Mouse (Mus musculus): ENCODE measurements around the gene Tekt3.
A peak's percentile ranks its signal among the peaks of the same experiment; 100 is the strongest.

Gene Tekt3

DNA sequence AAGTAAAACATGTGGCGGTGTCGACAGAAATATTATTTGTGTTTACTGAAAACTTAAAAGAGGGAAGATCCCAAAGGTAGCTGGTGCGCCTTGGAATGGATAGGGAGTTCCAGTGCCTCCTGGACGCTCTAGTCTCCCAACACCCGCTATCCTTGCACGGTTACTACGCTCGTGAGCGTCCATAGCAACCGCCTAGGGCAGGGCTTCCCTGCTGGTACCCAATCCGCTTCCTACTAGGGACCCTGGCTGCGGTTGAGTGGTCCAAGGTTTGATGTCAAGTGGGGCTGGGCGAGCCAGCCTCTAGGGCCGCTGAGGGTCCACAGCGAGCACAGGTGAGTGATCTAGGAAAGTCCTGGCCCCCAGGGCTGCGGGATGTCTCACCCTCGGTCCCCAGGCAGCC is at the start of gene Tekt3:
Gene Tekt3 (plus strand): TSS at position 209 of the 400 bp plus-strand sequence.
- DNase-seq (ENCODE audit: low read depth, low spot score), result peak; percentile 61

DNA sequence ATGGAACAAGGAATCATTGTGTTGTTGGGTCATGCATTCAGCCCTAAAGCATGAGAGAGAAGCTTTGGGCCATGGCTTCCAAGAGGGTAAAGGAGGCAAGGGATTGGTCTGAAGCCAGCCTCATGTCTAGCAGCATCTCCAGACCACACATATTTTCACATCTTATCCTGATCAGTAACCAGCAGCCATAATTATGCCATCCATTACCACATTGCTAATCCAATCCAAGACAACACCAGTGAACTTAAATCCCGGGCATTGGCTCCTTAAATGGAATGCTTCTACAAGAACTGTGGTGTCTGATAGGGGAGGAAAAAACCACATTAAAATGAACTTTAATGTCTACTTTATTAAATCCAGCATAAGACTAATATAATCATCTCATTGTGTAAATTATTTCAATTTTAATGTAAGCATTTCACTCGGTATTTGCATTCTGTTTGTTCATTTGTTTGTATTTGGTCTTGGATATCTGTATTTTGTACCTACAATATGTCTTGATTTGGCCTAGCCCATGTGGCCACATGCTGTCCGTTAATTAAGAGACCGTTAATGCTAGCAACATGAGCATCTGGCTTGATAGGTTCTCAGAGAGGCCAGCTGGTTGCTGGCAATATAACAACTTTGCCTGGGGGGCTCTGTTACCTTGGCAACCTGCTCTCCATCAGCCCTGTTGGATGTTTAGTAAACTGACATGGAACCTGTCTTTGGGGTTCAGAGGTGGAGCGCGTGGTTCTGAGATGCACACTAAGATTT is 43.9 kb upstream of the Tekt3 start:
- DNase-seq (ENCODE audit: low read depth, low spot score), result peak; percentile 75

DNA sequence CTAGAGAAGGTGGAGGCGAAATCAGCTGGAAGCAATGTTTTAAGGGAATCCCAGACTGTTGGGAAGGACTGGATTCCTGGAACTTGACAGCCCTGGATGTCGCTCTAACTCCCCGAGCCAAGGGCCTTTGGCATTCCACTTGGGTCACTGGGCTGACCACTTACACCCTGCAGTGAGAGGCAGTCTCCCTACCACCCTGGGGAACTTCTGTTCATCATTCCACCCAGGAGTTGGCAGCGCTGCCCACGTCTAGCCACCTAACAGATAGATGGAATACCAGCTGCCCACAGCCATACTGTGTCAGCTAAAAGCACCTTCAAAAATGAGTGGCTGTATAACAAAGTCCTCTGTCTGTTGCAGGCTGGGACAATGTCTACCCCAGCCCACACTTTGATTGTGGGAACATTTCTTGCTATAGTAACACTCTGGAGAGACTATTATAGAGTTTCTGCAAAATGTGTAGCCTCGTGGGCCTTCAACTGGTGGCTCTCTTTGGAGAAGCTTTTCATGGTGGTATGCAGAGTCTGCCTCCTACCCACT is 43.3 kb upstream of the Tekt3 start:
- DNase-seq (ENCODE audit: low read depth, low spot score), result no peak

DNA sequence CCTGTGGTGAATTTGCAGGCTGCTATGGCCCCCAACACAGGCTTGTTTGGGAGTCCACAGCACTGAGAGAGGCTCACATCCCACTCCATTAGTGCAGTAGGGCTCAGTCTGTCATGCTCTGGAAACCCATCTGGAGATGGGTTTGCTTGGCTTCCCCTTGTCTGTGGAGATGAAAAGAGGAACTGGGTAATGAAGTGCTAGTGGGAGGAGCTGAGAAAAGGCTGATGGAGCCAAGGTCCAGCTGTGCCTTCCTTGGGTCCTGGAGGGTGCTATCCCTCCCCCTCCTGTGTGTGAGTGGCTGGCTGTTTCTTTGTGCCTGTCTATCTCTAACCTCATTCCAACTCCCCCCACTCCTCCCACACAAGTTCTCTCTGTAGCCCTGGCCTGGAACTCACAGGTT is 40.8 kb upstream of the Tekt3 start:
- DNase-seq (ENCODE audit: low read depth, low spot score), result no peak

DNA sequence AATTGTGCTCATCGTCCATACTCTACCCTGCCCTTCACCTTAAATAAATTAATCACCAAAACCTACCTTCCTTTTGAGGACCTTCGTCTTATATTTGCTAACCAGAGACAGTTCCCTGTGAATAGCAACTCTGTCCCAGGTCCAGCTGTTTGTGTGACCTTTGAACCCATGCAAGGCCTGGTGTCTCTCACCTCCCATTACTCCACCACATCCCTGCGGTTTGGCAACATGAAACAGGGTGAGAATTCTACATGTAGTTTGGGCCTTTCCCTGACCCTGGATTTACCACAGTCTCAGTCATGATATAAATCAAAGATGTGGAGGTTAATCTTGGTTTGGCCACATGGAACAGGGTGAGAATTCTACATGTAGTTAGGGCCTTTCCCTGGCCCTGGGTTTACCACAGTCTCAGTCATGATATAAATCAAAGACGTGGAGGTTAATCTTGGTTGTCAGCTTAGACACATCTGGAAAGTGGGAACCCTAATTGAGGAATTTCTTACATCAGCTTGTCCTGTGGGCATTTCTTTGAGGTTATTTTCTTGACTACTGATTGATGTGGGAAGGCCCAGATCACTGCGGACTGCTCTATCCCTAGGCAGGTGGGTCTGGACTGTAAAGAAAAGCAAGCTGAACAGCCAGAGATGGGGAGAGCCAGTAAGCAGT is 40.2 kb upstream of the Tekt3 start:
- DNase-seq (ENCODE audit: low read depth, low spot score), result peak; percentile 42

DNA sequence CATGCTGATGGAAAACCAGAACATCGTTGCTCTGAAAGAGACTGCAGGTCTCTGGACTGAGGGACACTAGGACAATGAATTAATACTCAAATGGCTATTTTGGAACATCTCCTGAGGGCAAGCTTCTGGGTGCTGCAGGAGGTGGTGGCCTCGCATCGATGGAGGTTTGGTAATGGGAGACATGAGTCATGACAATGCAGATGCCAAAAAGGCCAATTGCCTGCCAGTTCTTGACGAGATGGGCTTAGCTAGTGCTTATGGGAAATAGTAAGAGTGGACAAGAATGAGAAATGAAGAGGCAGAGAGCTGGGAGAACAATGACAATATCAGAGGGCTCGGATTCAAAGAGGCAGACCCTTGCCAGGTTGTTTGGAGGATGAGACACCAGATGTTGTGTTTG is 38.0 kb upstream of the Tekt3 start:
- no peak for DNase-seq (ENCODE audit: low read depth, low spot score)

DNA sequence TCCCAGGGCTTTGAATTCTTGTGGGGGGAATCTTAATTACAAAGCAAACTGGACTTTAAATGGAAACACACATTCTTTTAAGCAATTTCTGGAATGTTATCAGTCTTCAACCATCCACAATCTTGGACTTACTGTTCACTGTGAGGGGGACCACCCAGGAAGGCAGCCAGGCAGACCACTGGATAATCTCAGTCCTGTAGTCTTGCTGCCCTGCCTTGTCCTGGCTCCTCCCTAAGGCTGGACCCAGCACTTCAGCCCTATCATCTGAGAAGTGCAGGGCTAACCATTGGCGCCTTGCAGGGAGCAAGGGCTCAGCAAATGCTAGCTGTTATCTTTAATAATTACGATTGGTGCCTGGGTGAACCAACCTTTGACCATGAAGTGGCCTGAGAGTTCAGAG is 37.3 kb upstream of the Tekt3 start:
- DNase-seq (ENCODE audit: low read depth, low spot score), result no peak

DNA sequence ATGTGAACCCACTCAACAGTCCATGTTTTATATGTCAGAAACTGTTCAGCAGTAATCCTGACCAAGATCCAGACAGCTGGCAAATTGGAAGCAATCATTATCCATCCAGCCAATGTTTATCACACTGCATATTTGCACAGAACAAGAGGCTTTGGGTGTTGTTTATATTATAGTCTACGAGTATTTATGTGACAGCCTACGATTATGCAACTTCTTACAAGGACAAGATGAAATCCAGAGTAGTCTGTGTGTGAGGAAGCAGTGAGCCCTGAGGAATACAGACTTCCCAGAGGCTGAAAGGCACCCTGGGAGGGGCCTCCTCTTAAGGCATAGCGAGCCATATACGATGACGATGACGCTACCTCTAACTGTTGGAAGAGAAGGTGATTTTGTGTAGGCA is 36.0 kb upstream of the Tekt3 start:
- DNase-seq (ENCODE audit: low read depth, low spot score), result no peak

DNA sequence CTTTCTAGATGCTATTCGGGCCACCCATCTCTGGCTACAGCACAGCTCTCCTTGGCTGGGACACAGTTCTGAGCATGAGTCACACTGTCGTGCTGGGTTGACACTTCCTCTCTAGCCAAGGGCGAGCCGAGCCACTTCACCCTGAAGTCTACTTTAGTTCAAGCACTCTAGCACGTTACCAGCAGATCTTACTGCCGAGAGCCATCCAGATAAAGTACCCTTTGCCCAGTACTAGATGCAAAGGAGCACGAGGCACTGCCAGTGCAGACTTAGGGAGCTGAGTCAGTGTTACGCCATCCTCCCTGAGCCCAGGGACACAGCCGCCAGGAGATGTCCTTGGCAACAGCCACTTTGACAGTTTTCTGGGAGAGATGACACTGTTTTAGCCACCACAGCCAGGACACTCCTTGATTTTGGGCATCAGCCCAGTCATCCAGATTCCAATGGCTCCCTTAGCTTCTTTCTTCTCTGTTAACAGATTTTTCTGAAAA is 34.8 kb upstream of the Tekt3 start:
- DNase-seq (ENCODE audit: low read depth, low spot score), result no peak

DNA sequence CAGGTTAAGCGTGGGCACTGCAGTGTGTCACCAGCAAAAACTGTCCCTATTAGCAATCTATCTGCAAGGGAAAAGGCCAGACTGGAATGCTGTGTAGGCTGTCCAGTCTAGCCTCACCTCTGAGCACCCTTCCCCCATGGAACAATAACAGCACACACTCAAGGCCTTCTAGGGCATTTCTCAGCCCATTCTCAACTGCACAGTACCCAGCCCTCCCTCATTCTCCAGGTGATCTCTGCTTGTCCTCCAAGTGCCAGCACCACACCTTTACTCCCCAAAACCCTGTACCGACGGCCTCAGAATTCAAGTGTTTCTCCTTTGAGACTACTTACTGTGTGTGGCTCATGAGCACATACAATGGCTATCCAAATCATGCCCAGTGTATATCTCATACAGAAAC is 33.3 kb upstream of the Tekt3 start:
- no peak for DNase-seq (ENCODE audit: low read depth, low spot score)

DNA sequence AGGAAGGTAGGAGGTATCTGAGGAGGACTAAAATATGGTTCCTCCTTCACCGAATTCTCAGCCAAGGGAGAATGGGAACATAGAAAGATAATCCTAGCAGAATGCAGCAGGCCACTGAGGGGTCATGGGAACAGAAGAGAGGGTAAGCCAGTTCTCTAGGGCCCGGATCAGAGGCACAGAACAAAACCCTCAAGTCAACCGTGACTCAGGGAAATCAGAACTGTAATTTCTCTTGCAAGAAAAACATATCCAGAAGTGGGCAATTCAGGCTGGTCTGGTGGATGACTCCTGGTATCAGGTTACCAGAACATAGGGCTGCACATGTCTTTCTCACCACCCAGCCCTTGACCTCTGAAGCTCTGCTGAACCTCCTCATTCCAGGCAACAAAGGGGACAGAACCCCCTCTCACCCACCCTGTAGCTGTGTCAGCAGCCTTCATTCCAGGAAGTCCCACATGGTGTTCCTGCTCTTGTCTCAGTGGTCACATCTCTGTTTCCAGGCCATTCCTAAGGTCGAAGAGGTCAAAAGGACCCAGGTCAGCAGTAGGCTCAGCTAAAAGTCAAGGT is 32.2 kb upstream of the Tekt3 start:
- DNase-seq (ENCODE audit: low read depth, low spot score), result no peak

DNA sequence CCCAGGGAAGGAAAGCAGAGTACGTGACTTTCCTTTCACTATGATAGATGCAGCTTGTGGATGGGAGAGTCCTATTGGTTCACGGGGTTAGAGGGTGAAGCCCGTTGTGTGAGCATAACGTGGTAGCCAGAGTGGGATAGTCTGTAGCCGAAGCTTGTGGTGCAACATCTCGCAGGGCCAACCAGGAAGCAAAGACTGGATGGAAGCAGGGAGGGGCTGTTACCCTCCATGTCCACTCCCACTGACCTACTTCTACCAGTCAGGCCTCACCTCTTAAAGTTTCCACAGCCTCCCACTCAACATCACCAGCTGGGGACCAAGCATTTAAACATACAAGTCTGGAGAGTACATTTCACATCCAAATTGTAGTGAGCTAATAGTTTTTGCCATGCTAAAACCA is 31.7 kb upstream of the Tekt3 start:
- DNase-seq (ENCODE audit: low read depth, low spot score), result no peak

DNA sequence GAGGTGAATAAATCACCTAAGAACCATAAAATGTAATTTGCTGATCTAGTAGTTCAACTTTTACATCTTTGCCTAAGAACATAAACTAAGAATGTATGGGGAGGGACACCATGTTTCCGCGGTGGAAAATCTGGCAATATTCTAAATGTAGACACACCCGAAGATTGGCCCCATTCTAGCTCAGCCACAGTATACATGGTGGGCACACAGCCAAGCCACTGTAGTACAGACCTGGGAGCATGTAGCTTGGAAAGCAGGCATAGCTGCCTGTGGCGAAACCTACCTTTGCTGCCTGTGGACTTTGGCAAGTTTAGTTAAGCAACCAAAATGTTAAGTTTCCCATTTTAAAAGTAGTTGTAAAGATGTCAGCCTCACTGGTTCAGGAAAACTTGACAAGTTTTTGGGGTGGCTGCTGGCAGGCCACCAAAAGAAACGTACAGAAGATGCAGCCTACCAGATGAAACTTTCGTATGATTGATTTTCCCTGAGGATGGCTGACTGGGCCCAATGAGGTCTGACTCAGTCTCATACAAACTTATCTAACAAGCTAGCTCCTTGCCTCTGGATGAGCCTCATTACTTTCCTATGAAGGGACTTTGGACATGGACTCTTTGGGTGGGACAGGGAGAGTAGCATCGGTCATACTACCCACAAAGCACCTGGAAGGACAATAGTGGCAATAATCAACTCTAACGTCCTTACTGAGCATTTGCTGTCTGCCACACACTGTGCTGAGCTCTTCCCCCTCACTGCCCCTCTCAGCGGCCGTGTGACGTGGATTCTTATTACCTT is 25.8 kb upstream of the Tekt3 start:
- DNase-seq (ENCODE audit: low read depth, low spot score), result no peak

DNA sequence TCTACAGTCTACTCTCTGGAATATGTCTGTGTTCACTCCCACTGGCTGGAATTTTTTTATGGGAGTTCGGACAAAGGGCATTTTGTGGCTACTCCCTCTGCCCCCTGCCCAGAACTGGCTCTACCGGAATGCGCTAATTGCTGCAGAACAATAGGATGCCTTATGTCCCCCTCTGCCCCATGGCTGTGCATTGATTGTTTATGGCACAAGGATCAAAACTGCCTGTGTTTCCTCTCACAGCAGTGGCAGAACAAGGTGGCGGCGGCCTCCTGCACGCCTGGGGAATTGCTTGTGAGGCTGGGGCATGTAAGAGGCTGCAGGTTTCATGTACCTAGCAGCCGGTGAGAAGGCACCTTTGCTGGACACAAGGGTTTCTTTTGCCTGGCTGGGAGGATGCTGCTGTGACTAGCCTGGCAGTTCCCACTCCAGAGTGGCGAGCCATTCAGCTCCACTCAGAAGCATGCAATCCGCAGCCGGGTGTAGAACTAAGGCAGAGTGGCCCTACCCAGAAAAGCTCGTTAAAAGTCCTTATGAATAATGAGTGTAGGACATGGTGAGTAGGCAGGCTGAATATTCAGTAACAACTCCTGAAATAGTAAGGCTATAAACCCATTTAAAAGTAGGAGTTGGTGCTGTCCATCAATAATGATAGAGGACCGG is 21.3 kb upstream of the Tekt3 start:
- DNase-seq (ENCODE audit: low read depth, low spot score), result peak; percentile 63

DNA sequence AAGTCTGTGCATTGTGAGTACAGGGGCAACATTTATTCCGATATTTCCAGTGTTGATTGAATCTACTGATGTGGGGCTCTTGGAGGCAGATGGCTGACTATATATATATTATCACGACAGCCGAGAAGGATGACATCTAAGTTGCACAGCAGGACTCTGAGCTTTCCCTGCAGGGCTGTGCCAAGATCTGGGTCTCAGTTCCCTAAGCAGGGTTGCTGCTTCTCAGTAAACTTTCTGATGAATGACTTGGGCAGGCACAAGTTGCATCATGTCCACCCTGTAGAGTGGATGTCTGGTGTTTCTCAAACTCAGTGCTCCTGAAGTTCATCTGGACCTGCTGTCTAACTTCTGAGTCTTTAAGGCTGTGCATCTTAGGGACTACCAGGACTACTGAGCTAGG is 15.7 kb upstream of the Tekt3 start:
- DNase-seq (ENCODE audit: low read depth, low spot score), result no peak

DNA sequence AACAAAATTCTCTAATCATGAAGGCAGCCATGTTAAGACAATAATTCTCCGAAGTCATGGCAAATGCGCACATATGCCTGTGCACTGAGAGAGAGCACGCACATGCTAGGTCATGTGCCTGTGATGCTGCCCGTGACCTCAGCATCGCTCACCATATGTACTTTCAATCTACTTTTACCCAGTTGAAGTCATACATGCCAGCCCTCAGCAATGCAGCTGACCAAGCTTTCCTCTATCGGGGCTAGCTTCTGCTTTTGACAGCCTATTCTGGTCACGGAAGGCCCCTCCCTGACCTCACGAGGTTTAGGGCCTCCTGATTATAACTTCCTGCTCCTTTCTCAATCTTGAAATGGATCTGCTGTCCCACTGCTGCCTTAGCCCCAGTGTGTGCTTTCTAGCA is 15.1 kb upstream of the Tekt3 start:
- no peak for DNase-seq (ENCODE audit: low read depth, low spot score)

DNA sequence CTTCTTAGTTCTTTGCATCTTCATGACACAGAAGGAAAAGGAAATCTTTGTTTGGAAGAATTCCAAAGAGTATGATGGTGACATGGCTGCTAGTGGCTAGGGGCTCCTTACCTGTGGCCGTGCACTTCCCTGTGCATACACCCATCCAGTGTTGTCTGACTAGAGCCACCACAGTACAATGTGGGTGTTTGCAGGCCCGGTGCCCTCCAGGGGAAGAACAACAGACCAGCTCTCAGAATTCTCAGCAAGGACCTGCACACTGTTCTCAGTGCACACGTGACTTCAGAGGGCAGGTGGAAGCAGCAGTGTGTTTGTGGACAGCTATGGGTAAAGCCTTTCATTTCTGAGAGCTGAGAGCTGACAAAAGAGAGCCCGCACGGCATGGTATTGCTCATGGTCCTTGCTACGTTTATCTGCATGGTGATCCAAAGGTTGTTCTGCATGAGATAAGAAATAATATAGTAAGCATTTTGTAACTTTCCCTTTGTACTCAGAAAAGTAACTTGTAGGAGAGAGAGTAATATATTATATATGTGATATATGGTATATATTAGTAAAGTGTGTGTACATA is 11.0 kb upstream of the Tekt3 start:
- DNase-seq (ENCODE audit: low read depth, low spot score), result no peak

DNA sequence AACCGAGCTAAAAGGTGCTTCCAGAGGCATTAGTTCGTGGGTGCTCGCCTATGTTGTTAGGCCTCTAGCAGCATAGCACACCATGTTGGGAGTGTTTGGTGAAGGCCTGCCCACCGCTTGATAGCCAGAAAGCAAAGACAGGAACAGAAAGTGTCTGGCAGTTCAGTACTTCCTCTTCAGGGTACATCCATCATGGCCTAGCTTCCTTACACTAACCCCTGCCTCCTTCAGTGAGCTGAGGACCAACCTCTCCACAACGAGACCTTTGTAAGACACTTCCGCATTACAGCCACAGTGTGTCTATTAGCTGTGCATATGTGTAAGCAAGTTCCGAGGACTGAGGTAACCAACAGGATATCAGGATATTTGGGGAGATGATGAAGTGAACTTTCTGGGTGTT is 10.4 kb upstream of the Tekt3 start:
- no peak for DNase-seq (ENCODE audit: low read depth, low spot score)

DNA sequence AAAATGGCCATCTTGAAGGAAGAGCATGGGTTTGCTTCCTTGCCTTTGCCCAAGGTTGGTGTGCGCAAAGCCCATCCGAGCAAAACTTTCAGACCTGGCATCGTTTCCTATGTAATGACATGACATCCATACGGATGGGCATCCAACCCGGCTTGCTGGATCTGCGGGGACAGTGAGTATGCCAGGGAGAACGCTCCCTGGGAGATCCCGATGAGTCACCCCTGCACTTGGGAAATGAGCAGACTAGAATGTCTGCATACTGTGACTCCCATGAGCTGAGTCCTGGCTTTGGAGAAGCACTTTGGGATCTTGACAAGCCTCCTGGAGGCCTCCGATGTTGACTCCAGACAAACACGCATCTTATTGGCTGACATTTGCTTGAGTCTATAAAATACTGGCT is 9.5 kb upstream of the Tekt3 start:
- DNase-seq (ENCODE audit: low read depth, low spot score), result no peak

DNA sequence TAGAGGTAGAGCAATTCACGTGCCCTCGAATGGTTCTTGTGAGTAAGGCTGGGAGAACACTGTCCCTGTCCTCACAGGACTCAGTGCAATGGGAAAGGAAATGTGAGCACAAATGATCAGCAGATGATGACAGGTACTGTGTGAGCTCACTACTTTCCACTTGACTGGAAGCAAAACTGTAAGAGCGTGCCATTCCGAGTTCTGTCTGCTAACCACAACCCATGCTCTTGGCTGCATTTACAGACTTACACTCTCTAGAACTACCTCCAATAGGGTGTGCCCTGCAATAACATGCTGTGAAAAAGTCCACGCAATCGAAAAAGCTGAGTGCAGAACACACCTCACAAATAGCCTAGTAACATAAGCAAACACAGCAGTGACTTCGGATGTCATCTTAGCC is 5.9 kb upstream of the Tekt3 start:
- no peak for DNase-seq (ENCODE audit: low read depth, low spot score)

DNA sequence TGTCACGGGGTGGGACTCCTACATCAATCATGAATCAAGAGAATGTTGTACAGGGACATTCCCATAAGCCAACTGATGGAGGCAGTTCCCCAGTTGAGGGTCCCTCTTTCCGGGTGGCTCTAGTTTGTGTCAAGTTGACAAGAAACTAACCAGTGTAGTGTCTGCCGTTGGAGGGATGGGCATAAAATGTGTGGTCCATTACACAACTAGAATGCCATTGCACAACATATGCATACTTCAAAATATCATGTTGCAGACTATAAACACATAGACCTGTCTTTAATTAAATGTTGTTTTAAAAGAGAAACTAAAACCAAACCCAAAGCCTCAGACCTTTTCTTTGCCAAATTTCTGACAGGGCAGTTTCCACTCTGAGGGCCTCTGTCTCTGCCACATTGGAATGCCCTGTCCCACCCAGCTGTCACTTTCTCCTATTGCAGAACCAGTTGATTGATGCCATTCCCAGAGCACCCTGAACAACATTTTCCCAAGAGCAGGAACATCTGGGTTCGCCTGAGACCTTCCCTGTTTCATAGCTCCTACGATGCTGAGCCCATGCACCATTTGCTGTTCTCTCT is 3.0 kb upstream of the Tekt3 start:
- DNase-seq (ENCODE audit: low read depth, low spot score), result no peak
